Mouse (Mus musculus): ENCODE measurements around the gene Sfxn5.

GRCm38 (mm10) chr6:85210686-85211085 is 122.5 kb downstream of the Sfxn5 start:
- TF ChIP-seq CTCF (conservative IDR thresholded peaks at IDR 0.05; ENCODE audit: insufficient read depth, insufficient read length, low read depth, low read length) (no peak), POLR2A (IDR thresholded peaks at IDR 0.05; ENCODE audit: low read depth, low read length) (no peak)
